ENCODE assay signal across 11 mouse cellular contexts in genomic region chr10:92429256-92429655, GRCm38 (mm10).
"Had no signal": no experiment of that assay in that cellular context is flagged by ENCODE, and none has a peak within 500 bp of the region (broad histone marks: within the 10 kb centered on the region; RNA-seq: fewer than 3 reads in every experiment).

No protein-coding gene starts in this region.

- H3K4me1 ChIP-seq: liver, embryonic 13.5 days had no signal

- H3K27me3 ChIP-seq: liver, embryonic 13.5 days had no signal

- H3K36me3 ChIP-seq: liver, embryonic 13.5 days had no signal

- H3K4me2 ChIP-seq: liver, embryonic 13.5 days; lung, embryonic 14.5 days had no signal

- H3K9ac ChIP-seq: liver, embryonic 13.5 days; lung, embryonic 14.5 days had no signal

- ATAC-seq: intestine, embryonic 16.5 days; lung, postnatal 0 days had no signal

- H3K4me3 ChIP-seq: layer of hippocampus, adult 2 months; liver, embryonic 13.5 days had no signal

- H3K9me3 ChIP-seq: liver, embryonic 13.5 days had no signal

- H3K27ac ChIP-seq: kidney, postnatal 0 days; layer of hippocampus, adult 2 months; liver, embryonic 13.5 days; macrophage had no signal

- DNase-seq: kidney, adult 2 months; kidney, postnatal 25 days; layer of hippocampus, adult 9-11 months; liver, embryonic 13.5 days; lung, embryonic 14.5 days; thymus, postnatal 25 days had no signal
